Mouse (Mus musculus) ES-E14 (cell line): Measurements from ENCODE around the gene Atxn1. TPM values are rescaled to one million over a fixed set of nuclear protein-coding genes. Genes with fewer than 3 reads are reported as not detected.
A peak's percentile ranks its signal among the peaks of the same experiment; 100 is the strongest.

Source experiments
- DNase-seq: peaks from one replicate; pipeline ENCODE4 v3.0.0-alpha.2; 2013; ENCODE audit warnings: low read depth, low spot score
- H3K27ac ChIP-seq: 2 replicates; pipeline ENCODE4 v1.5.1; 2012; ENCODE audit warnings: low read depth, mild to moderate bottlenecking, low read length, moderate library complexity, mixed read lengths; ENCODE audit not compliant: poor library complexity, insufficient read depth, severe bottlenecking
- H3K36me3 ChIP-seq: 2 replicates; pipeline ENCODE4 v1.6.1; 2012; ENCODE audit warnings: mild to moderate bottlenecking, low read length, moderate library complexity, mixed read lengths; ENCODE audit not compliant: control insufficient read depth, poor library complexity, insufficient read depth, severe bottlenecking
- H3K4me1 ChIP-seq, 2 experiments: fragments of 150-350 bp in 1 of 2; sonication (generic) in 1 of 2; 2 replicates each; pipeline ENCODE4 v1.6.1; 2012; ENCODE audit warnings: low read length in 2 of 2, mild to moderate bottlenecking in 1 of 2, mixed read lengths in 1 of 2; ENCODE audit not compliant: control insufficient read depth in 2 of 2, insufficient read depth in 2 of 2, poor library complexity in 1 of 2
- H3K4me3 ChIP-seq, 2 experiments: fragments of 150-350 bp in 1 of 2; sonication (generic) in 1 of 2; 2 replicates each; pipeline ENCODE4 v1.5.1; 2012; ENCODE audit warnings: low read length in 2 of 2, low read depth in 1 of 2, mild to moderate bottlenecking in 1 of 2, mixed read lengths in 1 of 2; ENCODE audit not compliant: insufficient read depth in 1 of 2, poor library complexity in 1 of 2, severe bottlenecking in 1 of 2
- H3K9ac ChIP-seq: 2 replicates; pipeline ENCODE4 v1.6.1; 2012; ENCODE audit warnings: low read depth, mild to moderate bottlenecking, low read length, mixed read lengths; ENCODE audit not compliant: poor library complexity, insufficient read depth, severe bottlenecking
- H3K9me3 ChIP-seq: fragments of 150-350 bp; sonication (generic); 2 replicates; pipeline ENCODE4 v1.6.1; 2012; ENCODE audit warnings: low read depth, mild to moderate bottlenecking, low read length; ENCODE audit not compliant: control insufficient read depth, insufficient read depth
- CHD2 ChIP-seq: IDR thresholded peaks from 2 replicates; pipeline ENCODE4 v1.6.1; 2014; ENCODE audit warnings: mild to moderate bottlenecking, low read depth, low read length, inconsistent platforms
- HCFC1 ChIP-seq: IDR thresholded peaks from 2 replicates; pipeline ENCODE4 v1.6.1; 2012; ENCODE audit warnings: low read length, inconsistent platforms, borderline replicate concordance; ENCODE audit not compliant: insufficient read depth
- MAFK ChIP-seq: IDR thresholded peaks from 2 replicates; pipeline ENCODE4 v1.6.1; 2014; ENCODE audit warnings: mild to moderate bottlenecking, low read depth, low read length, inconsistent platforms; ENCODE audit not compliant: insufficient read depth
- ZC3H11A ChIP-seq: IDR thresholded peaks from 2 replicates; pipeline ENCODE4 v1.6.1; 2012; ENCODE audit warnings: low read depth, mild to moderate bottlenecking, inconsistent platforms, low read length, borderline replicate concordance
- ZNF384 ChIP-seq: IDR thresholded peaks from 2 replicates; pipeline ENCODE4 v1.6.1; 2012; ENCODE audit warnings: low read depth, low read length, inconsistent platforms
- in situ Hi-C, 2 experiments: fragments of 600-800 bp; cut with MboI; formaldehyde crosslinking; loops; one replicate each; pipeline ENCODE4 v1.15.1; 2025; ENCODE audit warnings: low sequenced_read_pairs in 2 of 2, inconsistent platforms in 1 of 2; ENCODE audit not compliant: unreplicated experiment in 2 of 2
- total RNA-seq: library from RNA; depleted of rRNA; stranded (reverse); fragments of 300-350 nt; gene quantifications from 2 replicates; pipeline ENCODE4 v1.2.3, GENCODE M21; 2012

Gene Atxn1
- total RNA-seq, 1 experiment = 7.8 TPM

DNA sequence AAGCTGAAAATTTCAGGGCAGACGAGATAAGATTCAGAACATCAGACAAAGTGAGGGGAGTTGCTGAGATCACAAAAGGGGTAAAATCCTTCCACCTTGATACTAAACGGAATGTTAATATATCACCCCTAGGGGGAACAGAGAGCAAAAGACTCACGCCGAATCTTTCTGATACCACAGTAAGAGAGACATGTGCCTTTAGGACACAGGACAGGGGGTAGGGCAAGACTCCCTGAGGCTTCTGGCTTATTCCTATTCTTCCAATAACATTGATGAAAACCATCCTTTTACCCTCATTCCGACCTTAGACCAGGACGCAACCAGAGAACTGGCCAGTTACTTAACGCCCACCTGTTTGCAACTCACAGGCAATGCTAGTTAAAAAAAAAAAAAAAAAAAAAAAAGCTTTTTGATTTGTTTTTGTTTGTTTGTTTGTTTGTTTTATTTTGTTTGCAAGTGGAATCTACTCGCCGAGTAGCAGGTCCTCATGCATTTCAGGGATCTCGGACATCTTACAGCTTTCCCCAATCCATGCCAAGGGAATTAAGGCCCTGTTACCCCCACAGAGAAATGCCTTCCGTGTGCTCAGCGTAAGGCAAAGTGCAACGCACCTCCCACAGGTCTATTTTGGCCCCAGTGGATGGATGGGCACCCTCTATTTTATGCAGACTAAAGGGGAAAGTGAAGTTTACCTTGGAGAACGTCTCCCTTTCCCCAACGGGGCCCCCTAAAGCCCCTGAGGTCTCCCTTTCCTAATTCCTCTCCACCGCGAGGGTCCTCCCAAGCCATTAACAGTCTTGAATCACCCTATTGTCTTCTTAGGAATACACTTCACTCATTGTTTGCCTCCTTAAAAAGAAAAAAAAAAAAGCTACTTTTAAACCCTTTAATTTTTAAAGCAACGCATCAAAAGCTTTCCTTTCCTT lies 157.9 kb downstream of the Atxn1 start:
- H3K9ac ChIP-seq = no peak overlapping the region
- no peak for DNase-seq
- H3K4me1 ChIP-seq = peaks cover 1 to 2% of the 10 kb centered on the region in 2 experiments; a peak in 1 of 4 replicates

DNA sequence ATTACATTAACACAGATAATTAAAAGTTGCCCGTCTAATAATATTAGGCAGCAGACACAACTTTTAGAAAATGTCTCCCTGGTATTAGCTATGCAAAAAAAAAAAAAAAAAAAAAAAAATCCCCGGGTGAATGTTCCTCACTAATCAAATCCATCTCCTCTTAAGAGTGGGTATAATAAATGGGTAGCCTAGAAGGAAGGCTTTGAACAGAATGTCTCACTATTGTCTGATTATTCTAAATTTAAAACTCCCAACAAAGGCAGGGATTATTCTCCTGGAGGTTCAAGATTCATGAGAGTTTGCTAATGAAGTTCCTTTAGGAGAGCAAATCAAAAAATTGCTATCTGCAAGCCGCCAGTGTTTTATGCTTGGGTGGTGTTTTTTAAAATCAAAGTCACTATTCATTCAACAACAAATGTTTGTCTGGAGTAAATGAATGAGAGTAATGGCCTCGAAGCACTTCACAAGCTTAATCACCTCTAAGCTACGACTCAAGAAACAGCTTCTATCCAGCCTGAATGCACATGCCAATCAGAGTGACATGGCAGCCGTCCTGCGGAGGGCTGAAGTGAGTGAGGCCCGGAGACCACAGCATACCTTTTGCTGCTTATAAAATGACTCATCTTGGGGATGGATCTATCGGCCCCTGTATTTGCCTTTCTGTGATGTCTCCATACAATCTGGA lies 158.8 kb downstream of the Atxn1 start:
- Histone ChIP-seq H3K9me3 (no peaks in the 10 kb centered on the region), H3K4me3 (no peak overlapping the region), H3K4me1 (peaks cover 1 to 2% of the 10 kb centered on the region in 2 experiments; a peak in 1 of 4 replicates), H3K9ac (no peak overlapping the region), H3K27ac (no peak overlapping the region), H3K36me3 (no peaks in the 10 kb centered on the region)
- TF ChIP-seq CHD2 (no peak), ZC3H11A (no peak), MAFK (no peak), HCFC1 (no peak), ZNF384 (no peak)
- DNase-seq = no peak
- in situ Hi-C loops = no loop called here

More for the DNA sequence above, 157.9 kb downstream of the Atxn1 start:
- Histone ChIP-seq H3K36me3 (no peaks in the 10 kb centered on the region), H3K4me3 (no peak overlapping the region), H3K27ac (no peak overlapping the region), H3K9me3 (no peaks in the 10 kb centered on the region)
- TF ChIP-seq ZNF384 (peak; percentile 57; the same call in 1 of the 2 replicates), HCFC1 (no peak)
- in situ Hi-C loops = no loop called here

DNA sequence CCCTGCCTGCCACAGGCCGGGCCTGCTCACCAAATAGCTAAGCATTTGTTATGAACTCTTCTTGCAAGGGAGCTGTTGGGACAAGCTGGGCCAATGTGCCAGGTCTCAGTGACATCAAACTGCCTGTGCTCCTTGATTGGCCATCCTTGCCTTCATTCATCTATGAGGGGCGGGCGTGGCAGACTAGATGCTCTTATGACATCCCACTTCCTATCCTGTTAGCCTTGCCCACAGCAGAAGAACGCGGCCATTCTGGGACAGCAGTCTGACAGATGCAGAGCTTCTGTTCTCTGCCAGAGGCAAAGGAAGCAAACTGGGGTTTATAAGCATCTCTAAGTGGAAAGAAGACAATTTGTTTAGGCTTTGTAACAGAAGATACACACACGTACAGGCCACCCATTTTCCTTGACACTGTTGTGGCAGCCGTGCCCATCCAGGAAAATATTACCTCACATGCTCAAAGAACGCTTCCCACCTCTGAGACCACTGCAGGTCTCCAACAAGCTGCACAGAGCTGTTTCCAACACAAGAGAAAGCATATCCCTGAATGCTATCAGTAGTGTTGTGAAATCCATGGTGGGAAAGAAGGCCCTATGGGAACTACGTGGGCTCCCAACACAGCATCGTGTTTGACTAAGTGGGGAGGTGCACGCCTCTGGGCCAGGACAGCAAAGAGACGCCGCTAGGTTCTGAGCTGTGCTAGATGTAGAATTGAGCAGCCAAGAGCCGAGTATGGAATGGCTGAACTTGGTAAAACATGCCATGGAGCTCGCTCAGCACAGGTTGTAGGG lies 162.0 kb downstream of the Atxn1 start:
- Histone ChIP-seq H3K4me1 (no peaks in the 10 kb centered on the region), H3K36me3 (no peaks in the 10 kb centered on the region), H3K9ac (no peak overlapping the region), H3K9me3 (no peaks in the 10 kb centered on the region), H3K27ac (no peak overlapping the region), H3K4me3 (no peak overlapping the region)
- no peak for TF ChIP-seq CHD2
- TF ChIP-seq ZC3H11A = no peak
- TF ChIP-seq MAFK = no peak
- no peak for TF ChIP-seq ZNF384
- no peak for TF ChIP-seq HCFC1
- no peak for DNase-seq
- in situ Hi-C loops = no loop called here

DNA sequence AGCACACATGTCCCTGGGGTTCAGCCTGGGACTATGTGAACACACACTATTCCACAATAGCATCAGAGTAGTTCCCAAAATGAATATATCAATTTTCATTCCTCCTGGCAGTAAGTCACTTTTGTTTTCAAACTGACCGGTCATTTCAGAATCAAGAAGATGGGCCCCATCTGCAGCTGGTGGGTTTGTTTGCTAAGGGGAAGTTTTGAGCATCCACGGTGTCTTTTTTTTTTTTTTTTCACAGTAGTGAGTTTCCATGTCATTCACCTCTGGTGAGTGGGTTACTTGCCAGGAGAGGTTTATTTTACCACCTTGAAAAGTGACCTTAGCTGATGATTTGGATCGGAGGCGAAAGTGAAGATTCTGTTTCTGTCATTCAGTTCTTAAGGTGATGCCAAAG lies 166.6 kb downstream of the Atxn1 start:
- no peaks in the 10 kb centered on the region for H3K4me1 ChIP-seq
- H3K36me3 ChIP-seq = no peaks in the 10 kb centered on the region
- no peak for TF ChIP-seq CHD2
- no peak for TF ChIP-seq HCFC1
- no peak for TF ChIP-seq ZC3H11A
- TF ChIP-seq MAFK = no peak
- TF ChIP-seq ZNF384 = no peak
- H3K9ac ChIP-seq = no peak overlapping the region
- H3K9me3 ChIP-seq = no peaks in the 10 kb centered on the region
- no peak overlapping the region for H3K27ac ChIP-seq
- no peak overlapping the region for H3K4me3 ChIP-seq
- in situ Hi-C loops = no loop called here
- DNase-seq = no peak
